ENCODE assay signal across 8 mouse cellular contexts in genomic region chr1:163910343-163910742, GRCm38 (mm10). TPM values are rescaled to one million over a fixed set of nuclear protein-coding genes. Genes with fewer than 3 reads are reported as not detected.
DNase-seq lines count a peak whose midpoint lies in the region; ATAC-seq and TF ChIP-seq lines count a peak whose summit lies in the region.

No protein-coding gene starts in this region.

- no peaks in the 10 kb centered on the region for H3K36me3 ChIP-seq in forebrain, embryonic 14.5 days (ENCODE audit: control insufficient read depth, insufficient read depth, low read length)
- no peaks in the 10 kb centered on the region for H3K36me3 ChIP-seq in limb, embryonic 11.5 days (ENCODE audit: control insufficient read depth, insufficient read depth, low read length)

- H3K4me2 ChIP-seq in forebrain, embryonic 14.5 days (ENCODE audit: low read length), result no peak overlapping the region
- H3K4me2 ChIP-seq in limb, embryonic 11.5 days (ENCODE audit: low read depth, severe bottlenecking), result no peak overlapping the region

- ATAC-seq in forebrain, embryonic 14.5 days, result peak; percentile 77; the same call in 1 of the 2 replicates
- no peak for ATAC-seq in limb, embryonic 11.5 days (ENCODE audit: insufficient number of reproducible peaks, low FRiP score, low TSS enrichment, low read depth)

- no peak overlapping the region for H3K27ac ChIP-seq in gastrocnemius, adult 2 months
- no peak overlapping the region for H3K27ac ChIP-seq in forebrain, embryonic 14.5 days (ENCODE audit: low read depth, low read length)
- no peak overlapping the region for H3K27ac ChIP-seq in limb, embryonic 11.5 days (replicated peaks; ENCODE audit: low read depth, low read length)

- peak; percentile 84 for TF ChIP-seq CTCF in gastrocnemius, adult 2 months (IDR thresholded peaks at IDR 0.05)

- DNase-seq in gastrocnemius, adult 2 months, result no peak
- DNase-seq in gastrocnemius, postnatal 36 days, result no peak
- peak; percentile 30 for DNase-seq in 3134 (ENCODE audit: extremely low read depth, insufficient read length, low spot score)
- DNase-seq in MN1 (ENCODE audit: low spot score), result peak; percentile 75
- DNase-seq in forebrain, embryonic 14.5 days (ENCODE audit: low spot score), result peak; percentile 78
- peak; percentile 58 for DNase-seq in limb, embryonic 11.5 days (ENCODE audit: low spot score)
- peak; percentile 82 for DNase-seq in retina, embryonic 14.5 days (ENCODE audit: low spot score)
- no peak for DNase-seq in gastrocnemius, adult 8-10 months (ENCODE audit: low spot score in 2 of 2)

- H3K4me3 ChIP-seq in gastrocnemius, adult 2 months, result no peak overlapping the region
- no peak overlapping the region for H3K4me3 ChIP-seq in forebrain, embryonic 14.5 days (ENCODE audit: low read depth, low read length)
- no peak overlapping the region for H3K4me3 ChIP-seq in limb, embryonic 11.5 days (ENCODE audit: low read depth, low read length)

- intact Hi-C loops in gastrocnemius, adult 2 months (cut with DNase I), result loop anchor here (1.0 to 2.0 kb wide), 2 partner anchors 76 to 762 kb away; no protein-coding TSS in a partner anchor
- intact Hi-C loops in gastrocnemius, postnatal 36 days (cut with DNase I), result loop anchor here (2.0 to 5.0 kb wide), 2 partner anchors 762 to 818 kb away; no protein-coding TSS in a partner anchor

- WGBS in forebrain, embryonic 14.5 days, result 10% methylated on average over 2 of the region's 2 CpGs
- WGBS in limb, embryonic 11.5 days, result 5% methylated on average over 2 of the region's 2 CpGs

- no peaks in the 10 kb centered on the region for H3K9me3 ChIP-seq in forebrain, embryonic 14.5 days (replicated peaks; ENCODE audit: control insufficient read depth, low read length)
- H3K9me3 ChIP-seq in limb, embryonic 11.5 days (ENCODE audit: control insufficient read depth, low read length), result no peaks in the 10 kb centered on the region

- H3K27me3 ChIP-seq in forebrain, embryonic 14.5 days (replicated peaks; ENCODE audit: control insufficient read depth, insufficient read depth, low read length), result no peaks in the 10 kb centered on the region
- H3K27me3 ChIP-seq in limb, embryonic 11.5 days (ENCODE audit: control insufficient read depth, insufficient read depth, low read length), result no peaks in the 10 kb centered on the region

- no peak overlapping the region for H3K9ac ChIP-seq in forebrain, embryonic 14.5 days (ENCODE audit: low read length)
- H3K9ac ChIP-seq in limb, embryonic 11.5 days (ENCODE audit: low read length), result no peak overlapping the region

- H3K4me1 ChIP-seq in forebrain, embryonic 14.5 days (ENCODE audit: control insufficient read depth, insufficient read depth, low read length), result no peaks in the 10 kb centered on the region
- peaks cover 11% of the 10 kb centered on the region for H3K4me1 ChIP-seq in limb, embryonic 11.5 days (ENCODE audit: control insufficient read depth, insufficient read depth, low read length)

RNA-seq across cellular contexts. Expression of gene Scyl3, which starts 18.6 kb away (rescaled TPM):
- total RNA-seq in gastrocnemius, adult 2 months (2021), result 1 to 10 TPM; 4.3 to 5.9 TPM
- total RNA-seq in gastrocnemius, postnatal 36 days (2021), result 1 to 10 TPM; 4.7 to 4.9 TPM
- polyA plus RNA-seq in forebrain, embryonic 14.5 days (2014; fragmentation: Nextera tagmentation; extraction: Ambion mirVana), result 17.1 and 17.5 TPM in 2 replicates
- polyA plus RNA-seq in limb, embryonic 11.5 days (2014; fragmentation: Nextera tagmentation; extraction: Ambion mirVana), result 19.9 and 24.2 TPM in 2 replicates
- total RNA-seq in gastrocnemius, adult 8-10 months (2022), result 1 to 10 TPM; 3.4 to 4.1 (median 4.0) TPM

Comparison
In these comparisons a context has a peak if more than half of its experiments do, and no peak if none do; other contexts are left out.
1. DNase-seq: peak in 3134 (single experiment), MN1 (single experiment), forebrain, embryonic 14.5 days (single experiment), limb, embryonic 11.5 days (single experiment) and retina, embryonic 14.5 days (single experiment); none in gastrocnemius, adult 2 months (single experiment), gastrocnemius, postnatal 36 days (0 of 2) and gastrocnemius, adult 8-10 months (0 of 2).